Mouse (Mus musculus) megakaryocyte-erythroid progenitor cell, adult 5 weeks (primary cell): Measurements from ENCODE around the gene Ndufab1. TPM values are rescaled to one million over a fixed set of nuclear protein-coding genes. Genes with fewer than 3 reads are reported as not detected.

Experiments used
- polyA plus RNA-seq: library from polyadenylated mRNA; stranded (reverse); fragments of >175 nt; gene quantifications from 2 replicates; pipeline ENCODE4 v1.2.3, GENCODE M21; 2012

Ndufab1 gene
- 656 and 702 TPM in 2 replicates for polyA plus RNA-seq

DNA sequence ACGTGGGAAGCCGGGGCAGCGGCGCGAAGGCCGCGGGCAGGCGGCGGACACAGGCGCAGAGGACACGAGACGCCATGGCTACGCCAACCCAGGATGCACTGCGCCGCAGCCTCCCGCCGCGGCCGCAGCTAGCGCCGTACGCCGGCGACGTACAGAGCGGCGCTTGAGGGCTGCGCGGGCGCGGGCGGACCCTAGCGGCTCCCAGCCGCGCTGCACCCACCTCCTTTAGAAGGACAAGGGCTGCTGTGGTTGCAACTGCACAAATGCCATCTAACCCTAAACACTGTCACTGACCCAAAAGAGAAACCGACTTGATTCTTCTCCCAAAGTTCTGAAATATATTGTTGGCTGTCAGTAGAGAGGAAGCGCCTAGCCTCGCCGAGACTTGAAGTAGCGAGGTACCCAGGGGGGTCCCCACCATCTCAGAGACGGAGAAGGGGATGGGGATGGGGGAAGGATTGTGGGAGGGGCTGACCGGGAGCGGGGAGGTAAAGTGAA lies at the start of gene Ndufab1:
Gene Ndufab1, minus strand, starts transcription at position 140 of the 498 bp plus-strand sequence.

DNA sequence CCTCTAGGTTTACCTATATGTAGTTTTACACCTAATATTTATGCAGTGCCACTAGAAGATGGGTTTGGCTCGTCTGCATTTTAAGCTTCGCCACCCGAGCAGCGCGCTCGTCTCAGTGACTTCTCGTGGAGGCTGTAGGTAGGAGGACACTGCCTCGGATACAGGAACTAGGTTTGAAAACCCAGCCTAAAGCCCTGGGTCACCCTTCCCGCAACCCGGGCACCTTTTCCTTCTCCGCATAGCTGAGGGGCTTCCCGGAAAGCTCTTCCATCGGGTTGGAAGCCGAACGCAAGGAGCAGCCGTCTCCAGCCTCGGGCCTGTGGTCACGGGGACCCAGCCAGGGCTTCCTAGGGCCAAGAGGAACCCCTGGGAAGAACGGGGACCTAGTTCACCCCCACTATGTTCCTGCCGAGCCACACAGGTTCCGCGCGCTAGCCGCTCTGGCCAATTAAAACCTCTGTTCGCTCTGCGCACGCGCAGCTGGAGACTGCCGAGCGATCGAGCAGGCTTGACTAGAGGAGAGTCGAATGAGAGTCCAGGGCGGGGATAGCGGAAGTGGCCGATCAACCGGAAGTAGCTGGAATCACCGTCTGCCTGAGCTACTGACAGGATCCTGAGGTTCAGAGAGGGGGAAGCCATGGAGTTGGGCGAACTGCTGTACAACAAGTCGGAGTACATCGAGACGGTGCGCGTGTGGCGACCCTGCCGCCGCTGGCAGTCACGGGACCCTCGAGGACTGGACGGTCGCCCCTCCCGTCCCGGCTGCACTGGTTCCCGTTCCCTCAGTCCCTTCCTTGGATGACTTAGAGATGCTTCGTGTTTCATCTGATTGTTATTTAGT lies 31.0 kb upstream of the Ndufab1 start, which contains the start of the genes Palb2 and Dctn5:
Gene Palb2, minus strand, starts transcription at position 489 of the 841 bp plus-strand sequence.
Gene Dctn5, plus strand, starts transcription at position 545 of the 841 bp plus-strand sequence.

DNA sequence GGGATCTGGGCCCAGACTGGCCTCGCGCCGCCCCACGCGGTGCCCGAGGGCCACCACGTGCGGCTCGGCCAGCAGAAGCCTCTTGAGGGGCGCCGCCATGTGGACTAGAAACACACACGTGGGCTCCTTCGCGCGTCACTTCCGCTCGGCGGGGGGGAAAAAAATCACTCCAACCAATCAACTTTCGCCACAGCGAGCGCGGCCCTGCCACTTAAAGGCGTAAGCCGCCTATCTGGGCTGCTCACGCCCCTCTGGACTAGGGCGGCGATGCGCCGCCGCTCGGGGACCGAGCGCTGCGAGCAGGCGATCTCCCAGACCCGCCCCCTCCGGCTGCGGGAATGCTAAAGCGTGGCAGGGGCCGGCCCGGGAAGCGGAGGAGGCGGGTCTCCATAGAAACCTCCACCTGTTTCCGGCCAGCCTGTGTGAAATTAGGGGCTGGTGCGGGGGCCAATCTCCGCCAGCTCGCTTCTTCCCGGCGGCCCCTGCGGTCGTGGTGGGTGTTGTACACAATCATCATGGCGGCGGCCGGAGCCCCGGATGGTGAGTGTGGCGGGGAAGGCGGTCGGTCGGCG lies 34.7 kb downstream of the Ndufab1 start, which contains the start of the genes Ubfd1 and Ears2:
Gene Ubfd1, plus strand, starts transcription at position 231 of the 572 bp plus-strand sequence.
Gene Ears2, minus strand, starts transcription at position 319 of the 572 bp plus-strand sequence.

Other genes with a start within 250 kb of the Ndufab1 start
- gene Scnn1b, start 236.8 kb downstream of the Ndufab1 start, polyA plus RNA-seq: not detected in 2 replicates
- gene Cog7, start 120.2 kb downstream of the Ndufab1 start, polyA plus RNA-seq: 7.0 and 7.8 TPM in 2 replicates
- gene Gga2, start 80.7 kb downstream of the Ndufab1 start, polyA plus RNA-seq: 53.6 and 60.6 TPM in 2 replicates
- 17.6 and 25.3 TPM in 2 replicates for gene Ubfd1, start 34.7 kb downstream of the Ndufab1 start, polyA plus RNA-seq
- 10.0 and 11.0 TPM in 2 replicates for gene Ears2, start 34.6 kb downstream of the Ndufab1 start, polyA plus RNA-seq
- 2.2 and 2.7 TPM in 2 replicates for gene Palb2, start 31.1 kb upstream of the Ndufab1 start, polyA plus RNA-seq
- gene Dctn5, start 31.2 kb upstream of the Ndufab1 start, polyA plus RNA-seq: 4.9 and 6.9 TPM in 2 replicates
- gene Plk1, start 57.6 kb upstream of the Ndufab1 start, polyA plus RNA-seq: 46.1 and 77.7 TPM in 2 replicates
- 0.10 TPM in 1 of 2 replicates, not detected in the other for gene Ern2, start 84.3 kb upstream of the Ndufab1 start, polyA plus RNA-seq
- gene Chp2, start 117.6 kb upstream of the Ndufab1 start, polyA plus RNA-seq: not detected in 2 replicates
- 3.2 and 3.7 TPM in 2 replicates for gene Prkcb, start 186.9 kb upstream of the Ndufab1 start, polyA plus RNA-seq